Mouse (Mus musculus): Measurements from ENCODE around the gene Ppp3ca. TPM values are rescaled to one million over a fixed set of nuclear protein-coding genes. Genes with fewer than 3 reads are reported as not detected.

The Ppp3ca gene
- total RNA-seq, 2 experiments from 2014 or later, result 51.0 to 62.6 TPM

- DNase-seq, result no peak
Measured at GRCm38 (mm10) chr3:136911276-136911675, 241.4 kb downstream of the Ppp3ca start.

GRCm38 (mm10) chr3:136917080-136917479 lies 247.2 kb downstream of the Ppp3ca start:
- no peak for DNase-seq

GRCm38 (mm10) chr3:136933071-136933470 lies 263.1 kb downstream of the Ppp3ca start:
- DNase-seq, result no peak

GRCm38 (mm10) chr3:136940733-136941601 lies 271.0 kb downstream of the Ppp3ca start:
- DNase-seq, result no peak

GRCm38 (mm10) chr3:136941602-136941926 lies 271.6 kb downstream of the Ppp3ca start:
- DNase-seq, result no peak

GRCm38 (mm10) chr3:136945550-136945949 lies 275.6 kb downstream of the Ppp3ca start:
- DNase-seq, result peak; percentile 24

GRCm38 (mm10) chr3:136946662-136947061 lies 276.7 kb downstream of the Ppp3ca start:
- DNase-seq, result no peak

- no peak for DNase-seq
Measured at GRCm38 (mm10) chr3:136948142-136948541, 278.2 kb downstream of the Ppp3ca start.

- DNase-seq, result no peak
Measured at GRCm38 (mm10) chr3:136951792-136952191, 281.9 kb downstream of the Ppp3ca start.

GRCm38 (mm10) chr3:136952822-136953221 lies 282.9 kb downstream of the Ppp3ca start:
- DNase-seq, result no peak

GRCm38 (mm10) chr3:136955043-136955442 lies 285.1 kb downstream of the Ppp3ca start:
- no peak for DNase-seq

- no peak for DNase-seq
Measured at GRCm38 (mm10) chr3:136960314-136960713, 290.4 kb downstream of the Ppp3ca start.

GRCm38 (mm10) chr3:136966786-136967185 lies 296.9 kb downstream of the Ppp3ca start:
- no peak for DNase-seq

- DNase-seq, result no peak
Measured at GRCm38 (mm10) chr3:136967510-136967909, 297.6 kb downstream of the Ppp3ca start.

GRCm38 (mm10) chr3:136969796-136970195 lies 299.9 kb downstream of the Ppp3ca start:
- DNase-seq, result peak; percentile 65

- no peak for DNase-seq
Measured at GRCm38 (mm10) chr3:136977859-136978258, 307.9 kb downstream of the Ppp3ca start.

- no peak for DNase-seq
Measured at GRCm38 (mm10) chr3:136980915-136981588, 311.1 kb downstream of the Ppp3ca start.

GRCm38 (mm10) chr3:136981589-136981924 lies 311.6 kb downstream of the Ppp3ca start:
- DNase-seq, result no peak

GRCm38 (mm10) chr3:136982021-136982420 lies 312.1 kb downstream of the Ppp3ca start:
- DNase-seq, result no peak

- no peak for DNase-seq
Measured at GRCm38 (mm10) chr3:136986096-136986881, 316.4 kb downstream of the Ppp3ca start.
